In genomic region chr11:94041475-94041874, GRCm38 (mm10) we compare ENCODE assay signal across 25 mouse cellular contexts. TPM values are rescaled to one million over a fixed set of nuclear protein-coding genes. Genes with fewer than 3 reads are reported as not detected.
DNase-seq lines count a peak whose midpoint lies in the region; ATAC-seq and TF ChIP-seq lines count a peak whose summit lies in the region.
"Had no signal": no experiment of that assay in that cellular context is flagged by ENCODE, and none has a peak within 500 bp of the region (broad histone marks: within the 10 kb centered on the region; RNA-seq: fewer than 3 reads in every experiment).

No protein-coding gene starts in this region.

- no peaks in the 10 kb centered on the region for H3K27me3 ChIP-seq in embryonic facial prominence, embryonic 14.5 days (replicated peaks; ENCODE audit: control insufficient read depth, insufficient read depth, low read length)
- H3K27me3 ChIP-seq in embryonic facial prominence, embryonic 10.5 days (replicated peaks; ENCODE audit: low read depth, poor library complexity, severe bottlenecking), result no peaks in the 10 kb centered on the region
- no peaks in the 10 kb centered on the region for H3K27me3 ChIP-seq in heart, adult 2 months (ENCODE audit: control insufficient read depth, insufficient read depth, low read length)
- H3K27me3 ChIP-seq in heart, embryonic 10.5 days (ENCODE audit: insufficient read depth, poor library complexity, severe bottlenecking), result no peaks in the 10 kb centered on the region
- no peaks in the 10 kb centered on the region for H3K27me3 ChIP-seq in hindbrain, embryonic 11.5 days (ENCODE audit: control insufficient read depth, insufficient read depth, low read length)
- H3K27me3 ChIP-seq in hindbrain, embryonic 13.5 days, result no peaks in the 10 kb centered on the region
- H3K27me3 ChIP-seq in midbrain, embryonic 13.5 days, result no peaks in the 10 kb centered on the region
- H3K27me3 ChIP-seq in midbrain, embryonic 15.5 days (replicated peaks), result no peaks in the 10 kb centered on the region
- H3K27me3 ChIP-seq: hindbrain, embryonic 15.5 days; limb, embryonic 15.5 days; liver, embryonic 13.5 days; neural tube, embryonic 13.5 days had no signal

- DNase-seq in embryonic facial prominence, embryonic 14.5 days (ENCODE audit: low spot score), result peak; percentile 3
- no peak for DNase-seq in embryonic facial prominence, embryonic 10.5 days (ENCODE audit: low spot score)
- DNase-seq in heart, adult 2 months, result peak in 1 of 2 experiments; percentile 18
- DNase-seq in heart, embryonic 10.5 days (ENCODE audit: low spot score), result no peak
- no peak for DNase-seq in hindbrain, embryonic 11.5 days (ENCODE audit: low spot score)
- DNase-seq: adrenal gland, adult 8-10 months; cerebellum, adult 8-10 months; cerebellum, postnatal 25 days; gastrocnemius, postnatal 25 days; kidney, adult 2 months; kidney, postnatal 36 days; layer of hippocampus, postnatal 36 days; liver, embryonic 13.5 days; lung, adult 18-20 months; lung, postnatal 14 days; thymus, postnatal 4 days had no signal

- H3K4me3 ChIP-seq in embryonic facial prominence, embryonic 14.5 days (ENCODE audit: low read depth, low read length), result no peak overlapping the region
- no peak overlapping the region for H3K4me3 ChIP-seq in embryonic facial prominence, embryonic 10.5 days
- no peak overlapping the region for H3K4me3 ChIP-seq in heart, adult 2 months
- no peak overlapping the region for H3K4me3 ChIP-seq in heart, embryonic 10.5 days
- no peak overlapping the region for H3K4me3 ChIP-seq in hindbrain, embryonic 11.5 days (ENCODE audit: low read depth, low read length)
- H3K4me3 ChIP-seq in hindbrain, embryonic 13.5 days, result no peak overlapping the region
- no peak overlapping the region for H3K4me3 ChIP-seq in midbrain, embryonic 13.5 days (replicated peaks)
- no peak overlapping the region for H3K4me3 ChIP-seq in midbrain, embryonic 15.5 days
- H3K4me3 ChIP-seq: hindbrain, embryonic 15.5 days; limb, embryonic 10.5 days; limb, embryonic 15.5 days; liver, embryonic 13.5 days; neural tube, embryonic 13.5 days had no signal

- H3K79me2 ChIP-seq in heart, adult 2 months (replicated peaks; ENCODE audit: control insufficient read depth, insufficient read depth, low read length), result peaks cover 5% of the 10 kb centered on the region

- H3K4me2 ChIP-seq in embryonic facial prominence, embryonic 14.5 days (ENCODE audit: low read depth, low read length), result no peak overlapping the region
- no peak overlapping the region for H3K4me2 ChIP-seq in hindbrain, embryonic 11.5 days (replicated peaks; ENCODE audit: low read depth, low read length)
- no peak overlapping the region for H3K4me2 ChIP-seq in hindbrain, embryonic 13.5 days
- H3K4me2 ChIP-seq in midbrain, embryonic 13.5 days (replicated peaks), result no peak overlapping the region
- no peak overlapping the region for H3K4me2 ChIP-seq in midbrain, embryonic 15.5 days
- H3K4me2 ChIP-seq: hindbrain, embryonic 15.5 days; limb, embryonic 15.5 days; liver, embryonic 13.5 days; neural tube, embryonic 13.5 days had no signal

- intact Hi-C loops in heart, adult 2 months (cut with DNase I), result loop anchor here (2.0 to 5.0 kb wide), 3 partner anchors 15 to 74 kb away; partner anchors contain the start of genes Gm20390, Nme1 and Spag9

- no peak for TF ChIP-seq EP300 in heart, adult 2 months (IDR thresholded peaks at IDR 0.05; ENCODE audit: insufficient read depth, low read depth, low read length)

- WGBS in embryonic facial prominence, embryonic 14.5 days, result 75% methylated on average over 1 of the region's 1 CpGs
- WGBS in embryonic facial prominence, embryonic 10.5 days, result 75% methylated on average over 1 of the region's 1 CpGs
- WGBS in heart, adult 2 months, result 39% methylated on average over 1 of the region's 1 CpGs
- WGBS in heart, embryonic 10.5 days, result 88% methylated on average over 1 of the region's 1 CpGs
- WGBS in hindbrain, embryonic 11.5 days, result 92% methylated on average over 1 of the region's 1 CpGs
- WGBS in hindbrain, embryonic 13.5 days, result 81% methylated on average over 1 of the region's 1 CpGs
- WGBS in midbrain, embryonic 13.5 days, result 97% methylated on average over 1 of the region's 1 CpGs
- WGBS in midbrain, embryonic 15.5 days, result 84% methylated on average over 1 of the region's 1 CpGs

- H3K9me3 ChIP-seq in embryonic facial prominence, embryonic 14.5 days (ENCODE audit: control insufficient read depth, low read length), result no peaks in the 10 kb centered on the region
- H3K9me3 ChIP-seq in embryonic facial prominence, embryonic 10.5 days, result no peaks in the 10 kb centered on the region
- no peaks in the 10 kb centered on the region for H3K9me3 ChIP-seq in heart, embryonic 10.5 days
- H3K9me3 ChIP-seq in hindbrain, embryonic 11.5 days (ENCODE audit: control insufficient read depth, low read length), result no peaks in the 10 kb centered on the region
- H3K9me3 ChIP-seq in hindbrain, embryonic 13.5 days, result no peaks in the 10 kb centered on the region
- no peaks in the 10 kb centered on the region for H3K9me3 ChIP-seq in midbrain, embryonic 13.5 days
- H3K9me3 ChIP-seq in midbrain, embryonic 15.5 days, result no peaks in the 10 kb centered on the region
- H3K9me3 ChIP-seq: G1E; hindbrain, embryonic 15.5 days; limb, embryonic 10.5 days; limb, embryonic 15.5 days; liver, embryonic 13.5 days; neural tube, embryonic 13.5 days had no signal

- no peak overlapping the region for H3K9ac ChIP-seq in embryonic facial prominence, embryonic 14.5 days (ENCODE audit: low read depth, low read length)
- H3K9ac ChIP-seq in heart, adult 2 months (ENCODE audit: low read depth, low read length), result no peak overlapping the region
- no peak overlapping the region for H3K9ac ChIP-seq in hindbrain, embryonic 11.5 days (ENCODE audit: low read depth, low read length)
- H3K9ac ChIP-seq in hindbrain, embryonic 13.5 days, result no peak overlapping the region
- no peak overlapping the region for H3K9ac ChIP-seq in midbrain, embryonic 13.5 days (replicated peaks)
- H3K9ac ChIP-seq in midbrain, embryonic 15.5 days, result no peak overlapping the region
- H3K9ac ChIP-seq: hindbrain, embryonic 15.5 days; limb, embryonic 15.5 days; liver, embryonic 13.5 days; neural tube, embryonic 13.5 days had no signal

- H3K36me3 ChIP-seq in embryonic facial prominence, embryonic 14.5 days (ENCODE audit: control insufficient read depth, insufficient read depth, low read length), result peaks cover 4% of the 10 kb centered on the region; the same call in 1 of the 2 replicates
- H3K36me3 ChIP-seq in embryonic facial prominence, embryonic 10.5 days (replicated peaks), result peaks cover 6% of the 10 kb centered on the region; the same call in 1 of the 2 replicates
- H3K36me3 ChIP-seq in heart, adult 2 months (ENCODE audit: control insufficient read depth, insufficient read depth, low read length), result peaks cover 8% of the 10 kb centered on the region
- no peaks in the 10 kb centered on the region for H3K36me3 ChIP-seq in heart, embryonic 10.5 days
- no peaks in the 10 kb centered on the region for H3K36me3 ChIP-seq in hindbrain, embryonic 11.5 days (ENCODE audit: control insufficient read depth, insufficient read depth, low read length)
- no peaks in the 10 kb centered on the region for H3K36me3 ChIP-seq in hindbrain, embryonic 13.5 days
- H3K36me3 ChIP-seq in midbrain, embryonic 13.5 days, result no peaks in the 10 kb centered on the region; the same call in 1 of the 2 replicates
- H3K36me3 ChIP-seq in midbrain, embryonic 15.5 days (replicated peaks), result no peaks in the 10 kb centered on the region
- H3K36me3 ChIP-seq: hindbrain, embryonic 15.5 days; liver, embryonic 13.5 days; neural tube, embryonic 13.5 days had no signal

- no peak for ATAC-seq in embryonic facial prominence, embryonic 14.5 days (ENCODE audit: low read depth)
- no peak for ATAC-seq in hindbrain, embryonic 11.5 days (ENCODE audit: low FRiP score)
- no peak for ATAC-seq in hindbrain, embryonic 13.5 days (ENCODE audit: low FRiP score)
- ATAC-seq in midbrain, embryonic 13.5 days, result no peak
- ATAC-seq in midbrain, embryonic 15.5 days (replicated peaks), result no peak
- ATAC-seq: inflammation-experienced regulatory T-cells, adult 6 months had no signal

- no peak overlapping the region for H3K27ac ChIP-seq in embryonic facial prominence, embryonic 14.5 days (replicated peaks; ENCODE audit: low read depth, low read length)
- no peak overlapping the region for H3K27ac ChIP-seq in embryonic facial prominence, embryonic 10.5 days (replicated peaks)
- H3K27ac ChIP-seq in heart, adult 2 months, result peak overlapping the region; percentile 89
- H3K27ac ChIP-seq in heart, embryonic 10.5 days, result no peak overlapping the region
- 0 out of 2 replicates have a peak overlapping the region, but pooled peaks have one; percentile 7 for H3K27ac ChIP-seq in hindbrain, embryonic 11.5 days (ENCODE audit: low read depth, low read length)
- H3K27ac ChIP-seq in hindbrain, embryonic 13.5 days, result no peak overlapping the region
- H3K27ac ChIP-seq in midbrain, embryonic 13.5 days, result peak overlapping the region; percentile 53; the same call in 1 of the 2 replicates
- no peak overlapping the region for H3K27ac ChIP-seq in midbrain, embryonic 15.5 days
- H3K27ac ChIP-seq: hindbrain, embryonic 15.5 days; limb, embryonic 10.5 days; limb, embryonic 15.5 days; liver, embryonic 13.5 days; neural tube, embryonic 13.5 days had no signal

- peaks cover 6% of the 10 kb centered on the region; the same call in 1 of the 2 replicates for H3K4me1 ChIP-seq in embryonic facial prominence, embryonic 14.5 days (ENCODE audit: control insufficient read depth, insufficient read depth, low read length)
- peaks cover 6% of the 10 kb centered on the region for H3K4me1 ChIP-seq in embryonic facial prominence, embryonic 10.5 days
- H3K4me1 ChIP-seq in heart, adult 2 months (ENCODE audit: control insufficient read depth, insufficient read depth, low read length), result peaks cover 7% of the 10 kb centered on the region
- no peaks in the 10 kb centered on the region for H3K4me1 ChIP-seq in heart, embryonic 10.5 days
- H3K4me1 ChIP-seq in hindbrain, embryonic 11.5 days (replicated peaks; ENCODE audit: control insufficient read depth, insufficient read depth, low read length), result no peaks in the 10 kb centered on the region
- peaks cover 5% of the 10 kb centered on the region for H3K4me1 ChIP-seq in hindbrain, embryonic 13.5 days (replicated peaks)
- peaks cover 7% of the 10 kb centered on the region for H3K4me1 ChIP-seq in midbrain, embryonic 13.5 days (replicated peaks)
- peaks cover 3% of the 10 kb centered on the region for H3K4me1 ChIP-seq in midbrain, embryonic 15.5 days

- TF ChIP-seq CTCF in heart, adult 2 months (IDR thresholded peaks at IDR 0.05), result no peak

- no peak for TF ChIP-seq POLR2A in heart, adult 2 months (IDR thresholded peaks at IDR 0.05; ENCODE audit: insufficient read depth, low read depth, low read length)

RNA-seq across cellular contexts. Expression of gene Spag9, which starts 45.6 kb away (rescaled TPM):
- 69.9 and 71.6 TPM in 2 replicates for polyA plus RNA-seq in embryonic facial prominence, embryonic 14.5 days (2014; fragmentation: Nextera tagmentation; extraction: Ambion mirVana)
- polyA plus RNA-seq in embryonic facial prominence, embryonic 10.5 days (2016; fragmentation: Nextera tagmentation; extraction: Ambion mirVana), result 35.5 and 39.4 TPM in 2 replicates
- 100 to 1,000 TPM; 131 to 155 TPM for total RNA-seq in heart, adult 2 months (2021)
- 23.9 and 40.7 TPM in 2 replicates for polyA plus RNA-seq in heart, adult 2 months (2012; rRNA removed)
- polyA plus RNA-seq in heart, embryonic 10.5 days (2016; fragmentation: Nextera tagmentation; extraction: Ambion mirVana), result 27.8 and 32.4 TPM in 2 replicates
- 107 and 109 TPM in 2 replicates for polyA plus RNA-seq in hindbrain, embryonic 11.5 days (2014; fragmentation: Nextera tagmentation; extraction: Ambion mirVana)
- 96.8 and 98.6 TPM in 2 replicates for polyA plus RNA-seq in hindbrain, embryonic 13.5 days (2015; fragmentation: Nextera tagmentation; extraction: Ambion mirVana)
- 108 and 109 TPM in 2 replicates for polyA plus RNA-seq in midbrain, embryonic 13.5 days (2015; fragmentation: Nextera tagmentation; extraction: Ambion mirVana)
- 85.5 and 88.9 TPM in 2 replicates for polyA plus RNA-seq in midbrain, embryonic 15.5 days (2015; fragmentation: Nextera tagmentation; extraction: Ambion mirVana)

Comparison
In these comparisons a context has a peak if more than half of its experiments do, and no peak if none do; other contexts are left out.
1. H3K27ac ChIP-seq: peak in heart, adult 2 months (single experiment), hindbrain, embryonic 11.5 days (single experiment) and midbrain, embryonic 13.5 days (single experiment); none in embryonic facial prominence, embryonic 14.5 days (single experiment), embryonic facial prominence, embryonic 10.5 days (single experiment), heart, embryonic 10.5 days (single experiment), hindbrain, embryonic 13.5 days (single experiment) and midbrain, embryonic 15.5 days (single experiment).